Mouse (Mus musculus) C2C12 (cell line): ENCODE data around the gene Foxo1.

ENCODE experiments used
- CTCF ChIP-seq: IDR thresholded peaks from one replicate; pipeline ENCODE4 v1.5.1; 2011; ENCODE audit not compliant: control insufficient read depth, insufficient read depth, insufficient read length
- MAX ChIP-seq: IDR thresholded peaks from one replicate; pipeline ENCODE4 v1.6.1; 2011; ENCODE audit warnings: mild to moderate bottlenecking, control low read depth

GRCm38 (mm10) chr3:52322401-52323385, 54.6 kb downstream of the Foxo1 start:
- TF ChIP-seq CTCF: no peak
- no peak for TF ChIP-seq MAX
